Comparison of ENCODE assay signal across 8 mouse cellular contexts in the genomic region with DNA sequence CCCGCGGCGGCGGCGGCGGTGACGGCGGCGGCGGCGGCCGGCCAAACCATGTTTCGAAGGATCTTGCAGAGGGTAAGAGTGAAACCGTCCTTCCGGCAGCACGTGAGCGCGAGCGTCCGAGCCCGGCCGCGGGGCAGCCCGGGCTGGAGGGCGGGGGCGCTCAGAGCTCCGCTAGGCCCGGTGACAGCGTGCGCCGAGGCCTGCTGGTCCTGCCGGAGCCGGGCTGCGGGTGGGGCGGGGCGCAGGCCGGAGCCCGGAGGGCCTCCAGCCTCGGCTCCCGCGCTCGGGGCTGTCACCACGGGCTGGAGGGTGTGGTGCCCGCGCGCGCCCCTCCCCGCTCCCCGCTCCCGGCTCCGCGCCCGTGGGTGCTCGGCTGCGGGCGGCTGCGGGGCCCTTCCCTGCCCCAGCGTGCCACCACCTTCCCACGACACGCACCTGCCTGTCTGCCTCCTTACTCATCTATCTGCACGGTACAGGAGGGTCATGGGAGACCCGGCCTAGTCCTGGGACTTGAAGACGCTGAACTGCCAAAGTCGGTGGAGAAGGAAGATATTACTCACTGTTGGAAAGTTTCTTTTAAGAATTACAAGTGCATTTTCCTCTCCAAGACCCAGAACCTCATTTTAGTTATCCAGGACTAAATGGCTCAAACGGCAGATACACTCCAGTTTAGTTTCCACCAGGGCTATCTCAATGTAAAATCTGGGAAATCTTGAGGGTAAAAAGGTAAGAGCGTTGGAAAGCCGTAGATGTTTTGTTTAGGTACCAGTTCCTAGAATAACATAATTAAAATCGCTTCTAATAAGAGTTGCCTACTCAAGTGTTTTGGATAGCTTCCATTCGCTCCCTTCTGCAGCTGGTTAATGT. TPM values are rescaled to one million over a fixed set of nuclear protein-coding genes. Genes with fewer than 3 reads are reported as not detected.
DNase-seq lines count a peak whose midpoint lies in the region; ATAC-seq lines count a peak whose summit lies in the region.

No protein-coding gene starts in this region.

- peak overlapping the region; percentile 84 for H3K27ac ChIP-seq in kidney, embryonic 14.5 days (ENCODE audit: low read depth, low read length)
- H3K27ac ChIP-seq in hindbrain, embryonic 13.5 days: peak overlapping the region; percentile 94

- 3% methylated on average over 68 of the region's 69 CpGs for WGBS in kidney, embryonic 14.5 days
- WGBS in hindbrain, embryonic 13.5 days: 5% methylated on average over 53 of the region's 69 CpGs

- H3K4me1 ChIP-seq in kidney, embryonic 14.5 days (ENCODE audit: control insufficient read depth, insufficient read depth, low read length): peaks cover 10% of the 10 kb centered on the region; the same call in 1 of the 2 replicates
- H3K4me1 ChIP-seq in hindbrain, embryonic 13.5 days (replicated peaks): peaks cover 24% of the 10 kb centered on the region

- DNase-seq in kidney, postnatal 10 days: no peak
- peak; percentile 31 for DNase-seq in ES-CJ7 (ENCODE audit: low read depth, low spot score)
- DNase-seq in thymus, postnatal 14 days: peak; percentile 39
- no peak for DNase-seq in kidney, adult 18-20 months

- H3K4me2 ChIP-seq in kidney, embryonic 14.5 days (replicated peaks; ENCODE audit: low read depth, low read length): peak overlapping the region; percentile 81
- H3K4me2 ChIP-seq in hindbrain, embryonic 13.5 days: peak overlapping the region; percentile 84

- peak overlapping the region; percentile 79 for H3K9ac ChIP-seq in kidney, embryonic 14.5 days (ENCODE audit: low read depth, low read length)
- H3K9ac ChIP-seq in hindbrain, embryonic 13.5 days: peak overlapping the region; percentile 89

- ATAC-seq in kidney, embryonic 14.5 days (ENCODE audit: low FRiP score, low TSS enrichment): peak; percentile 83
- peak; percentile 37 for ATAC-seq in common myeloid progenitor, adult 5-6 weeks (replicated peaks; ENCODE audit: low read depth, poor library complexity, severe bottlenecking)
- ATAC-seq in hindbrain, embryonic 13.5 days (ENCODE audit: low FRiP score): peak; percentile 91
- ATAC-seq in megakaryocyte progenitor cell, adult 5-6 weeks (replicated peaks; ENCODE audit: poor library complexity): peak; percentile 51

- H3K27me3 ChIP-seq in kidney, embryonic 14.5 days (ENCODE audit: control insufficient read depth, insufficient read depth, low read length): no peaks in the 10 kb centered on the region
- no peaks in the 10 kb centered on the region for H3K27me3 ChIP-seq in hindbrain, embryonic 13.5 days

- H3K4me3 ChIP-seq in kidney, embryonic 14.5 days (ENCODE audit: low read length): peak overlapping the region; percentile 81
- peak overlapping the region; percentile 84 for H3K4me3 ChIP-seq in hindbrain, embryonic 13.5 days

- H3K36me3 ChIP-seq in kidney, embryonic 14.5 days (ENCODE audit: control insufficient read depth, insufficient read depth, low read length): no peaks in the 10 kb centered on the region
- H3K36me3 ChIP-seq in hindbrain, embryonic 13.5 days: no peaks in the 10 kb centered on the region; the same call in 1 of the 2 replicates

- H3K9me3 ChIP-seq in kidney, embryonic 14.5 days (ENCODE audit: control insufficient read depth, low read length): no peaks in the 10 kb centered on the region
- H3K9me3 ChIP-seq in hindbrain, embryonic 13.5 days: no peaks in the 10 kb centered on the region

RNA-seq across cellular contexts. Expression of gene Eea1, which starts 0.7 kb away (rescaled TPM):
- 15.5 and 20.0 TPM in 2 replicates for polyA plus RNA-seq in kidney, embryonic 14.5 days (2014; fragmentation: Nextera tagmentation; extraction: Ambion mirVana)
- 40.1 and 48.6 TPM in 2 replicates for total RNA-seq in common myeloid progenitor, adult 5-6 weeks (2017)
- 21.6 and 21.7 TPM in 2 replicates for polyA plus RNA-seq in hindbrain, embryonic 13.5 days (2015; fragmentation: Nextera tagmentation; extraction: Ambion mirVana)
- 21.5 and 23.7 TPM in 2 replicates for total RNA-seq in megakaryocyte progenitor cell, adult 5-6 weeks (2015)
- 29.2 and 32.3 TPM in 2 replicates for total RNA-seq in megakaryocyte progenitor cell, adult 5-6 weeks (2017)

Comparison
In these comparisons a context has a peak if more than half of its experiments do, and no peak if none do; other contexts are left out.
1. ATAC-seq: peak in every context shown above with its lines; median percentile 91 in hindbrain, embryonic 13.5 days; 83 in kidney, embryonic 14.5 days; 51 in megakaryocyte progenitor cell, adult 5-6 weeks; 37 in common myeloid progenitor, adult 5-6 weeks.
2. DNase-seq: peak in ES-CJ7 (single experiment) and thymus, postnatal 14 days (single experiment); none in kidney, postnatal 10 days (single experiment) and kidney, adult 18-20 months (single experiment).